Comparison of ENCODE assay signal across 29 mouse cellular contexts in the genomic region with DNA sequence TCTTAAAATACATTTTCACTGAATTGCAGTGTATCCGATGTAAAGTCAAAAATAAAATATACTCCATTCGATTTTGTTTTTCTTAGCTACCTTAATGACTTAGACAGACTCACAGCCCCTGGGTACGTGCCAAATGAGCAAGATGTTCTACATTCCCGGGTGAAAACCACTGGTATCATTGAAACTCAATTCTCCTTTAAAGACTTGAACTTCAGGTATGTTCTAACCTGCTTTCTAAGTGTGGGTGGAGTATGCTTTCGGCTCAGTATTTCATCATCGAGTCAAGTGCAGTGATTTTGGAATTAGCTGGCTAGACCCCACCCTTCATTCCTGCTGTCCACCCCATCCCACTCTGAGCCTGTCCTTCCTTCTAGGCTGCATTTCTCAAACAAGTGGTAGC. TPM values are rescaled to one million over a fixed set of nuclear protein-coding genes. Genes with fewer than 3 reads are reported as not detected.
DNase-seq lines count a peak whose midpoint lies in the region; ATAC-seq and TF ChIP-seq lines count a peak whose summit lies in the region.
"Had no signal": no experiment of that assay in that cellular context is flagged by ENCODE, and none has a peak within 500 bp of the region (broad histone marks: within the 10 kb centered on the region; RNA-seq: fewer than 3 reads in every experiment).

No protein-coding gene starts in this region.

- no peak overlapping the region for H3K27ac ChIP-seq in heart, embryonic 12.5 days (ENCODE audit: poor library complexity, severe bottlenecking)
- no peak overlapping the region for H3K27ac ChIP-seq in midbrain, embryonic 13.5 days
- H3K27ac ChIP-seq in midbrain, embryonic 15.5 days = no peak overlapping the region
- H3K27ac ChIP-seq: embryonic facial prominence, embryonic 15.5 days; hindbrain, embryonic 15.5 days; kidney, postnatal 0 days; liver, embryonic 12.5 days; midbrain, embryonic 12.5 days had no signal

- no peak for TF ChIP-seq POLR2A in lung, adult 2 months (IDR thresholded peaks at IDR 0.05; ENCODE audit: borderline replicate concordance, extremely low read depth, low read depth, low read length)

- no peak overlapping the region for H3K4me2 ChIP-seq in heart, embryonic 12.5 days
- no peak overlapping the region for H3K4me2 ChIP-seq in midbrain, embryonic 13.5 days (replicated peaks)
- no peak overlapping the region for H3K4me2 ChIP-seq in midbrain, embryonic 15.5 days
- H3K4me2 ChIP-seq: embryonic facial prominence, embryonic 15.5 days; hindbrain, embryonic 15.5 days; liver, embryonic 12.5 days; lung, embryonic 14.5 days; midbrain, embryonic 12.5 days had no signal

- H3K36me3 ChIP-seq in heart, embryonic 12.5 days = no peaks in the 10 kb centered on the region
- no peaks in the 10 kb centered on the region for H3K36me3 ChIP-seq in midbrain, embryonic 13.5 days
- H3K36me3 ChIP-seq in midbrain, embryonic 15.5 days (replicated peaks) = no peaks in the 10 kb centered on the region
- H3K36me3 ChIP-seq: embryonic facial prominence, embryonic 15.5 days; hindbrain, embryonic 15.5 days; liver, embryonic 12.5 days; midbrain, embryonic 12.5 days had no signal

- H3K9ac ChIP-seq in heart, embryonic 12.5 days = no peak overlapping the region
- H3K9ac ChIP-seq in midbrain, embryonic 13.5 days (replicated peaks) = no peak overlapping the region
- no peak overlapping the region for H3K9ac ChIP-seq in midbrain, embryonic 15.5 days
- H3K9ac ChIP-seq: embryonic facial prominence, embryonic 15.5 days; hindbrain, embryonic 15.5 days; liver, embryonic 12.5 days; lung, embryonic 14.5 days; midbrain, embryonic 12.5 days had no signal

- no peak for ATAC-seq in heart, embryonic 12.5 days (ENCODE audit: insufficient number of reproducible peaks, low FRiP score)
- ATAC-seq in midbrain, embryonic 13.5 days = no peak
- no peak for ATAC-seq in midbrain, embryonic 15.5 days (replicated peaks)
- ATAC-seq: forebrain, embryonic 14.5 days; liver, embryonic 12.5 days had no signal

- no peaks in the 10 kb centered on the region for H3K4me1 ChIP-seq in heart, embryonic 12.5 days (replicated peaks)
- H3K4me1 ChIP-seq in lung, adult 2 months (ENCODE audit: control insufficient read depth, insufficient read depth, low read length) = peaks cover 6% of the 10 kb centered on the region
- no peaks in the 10 kb centered on the region for H3K4me1 ChIP-seq in midbrain, embryonic 13.5 days (replicated peaks)
- no peaks in the 10 kb centered on the region for H3K4me1 ChIP-seq in midbrain, embryonic 15.5 days
- H3K4me1 ChIP-seq: embryonic facial prominence, embryonic 15.5 days; hindbrain, embryonic 15.5 days; liver, embryonic 12.5 days; midbrain, embryonic 12.5 days had no signal

- no peak overlapping the region for H3K4me3 ChIP-seq in heart, embryonic 12.5 days
- no peak overlapping the region for H3K4me3 ChIP-seq in lung, adult 2 months (replicated peaks; ENCODE audit: extremely low read depth, low read depth, low read length)
- no peak overlapping the region for H3K4me3 ChIP-seq in midbrain, embryonic 13.5 days (replicated peaks)
- no peak overlapping the region for H3K4me3 ChIP-seq in midbrain, embryonic 15.5 days
- H3K4me3 ChIP-seq: embryonic facial prominence, embryonic 15.5 days; hindbrain, embryonic 15.5 days; liver, embryonic 12.5 days; midbrain, embryonic 12.5 days had no signal

- no peaks in the 10 kb centered on the region for H3K9me3 ChIP-seq in heart, embryonic 12.5 days (replicated peaks)
- H3K9me3 ChIP-seq in midbrain, embryonic 13.5 days = no peaks in the 10 kb centered on the region
- no peaks in the 10 kb centered on the region for H3K9me3 ChIP-seq in midbrain, embryonic 15.5 days
- H3K9me3 ChIP-seq: embryonic facial prominence, embryonic 15.5 days; hindbrain, embryonic 15.5 days; liver, embryonic 12.5 days; midbrain, embryonic 12.5 days had no signal

- WGBS in heart, embryonic 12.5 days = 83% methylated on average over 6 of the region's 6 CpGs
- 58% methylated on average over 6 of the region's 6 CpGs for WGBS in lung, adult 2 months
- 89% methylated on average over 6 of the region's 6 CpGs for WGBS in midbrain, embryonic 13.5 days
- WGBS in midbrain, embryonic 15.5 days = 94% methylated on average over 6 of the region's 6 CpGs

- TF ChIP-seq CTCF in lung, adult 2 months (IDR thresholded peaks at IDR 0.05; ENCODE audit: insufficient read depth, low read length) = no peak

- DNase-seq in adrenal gland, postnatal 10 days = peak; percentile 12
- no peak for DNase-seq in adrenal gland, postnatal 4 days (ENCODE audit: low spot score in 2 of 2)
- peak; percentile 86 for DNase-seq in heart, adult 11 months
- peak; percentile 30 to 59 for DNase-seq in lung, adult 18-20 months
- DNase-seq in lung, adult 2 months = no peak
- DNase-seq: cerebellum, adult 2 months; cerebellum, postnatal 36 days; embryo, embryonic 11 days; gastrocnemius, postnatal 36 days; kidney, adult 2 months; layer of hippocampus, adult 9-11 months; lung, embryonic 14.5 days; right cerebral cortex, postnatal 25 days; spleen, adult 18-20 months had no signal

- no peaks in the 10 kb centered on the region for H3K27me3 ChIP-seq in heart, embryonic 12.5 days (replicated peaks)
- no peaks in the 10 kb centered on the region for H3K27me3 ChIP-seq in midbrain, embryonic 13.5 days
- H3K27me3 ChIP-seq in midbrain, embryonic 15.5 days (replicated peaks) = no peaks in the 10 kb centered on the region
- H3K27me3 ChIP-seq: embryonic facial prominence, embryonic 15.5 days; hindbrain, embryonic 15.5 days; liver, embryonic 12.5 days; midbrain, embryonic 12.5 days had no signal

RNA-seq across cellular contexts. Expression of a gene that starts 41.3 kb away (rescaled TPM):
- total RNA-seq in adrenal gland, postnatal 10 days (2021) = under 1 TPM; 0.27 to 0.36 TPM
- total RNA-seq in adrenal gland, postnatal 4 days (2021) = not detected
- polyA plus RNA-seq in heart, embryonic 12.5 days (2016; fragmentation: Nextera tagmentation; extraction: Ambion mirVana) = not detected in 2 replicates
- not detected in 2 replicates for polyA plus RNA-seq in lung, adult 2 months (2012; rRNA removed)
- polyA plus RNA-seq in midbrain, embryonic 13.5 days (2015; fragmentation: Nextera tagmentation; extraction: Ambion mirVana) = not detected in 2 replicates
- polyA plus RNA-seq in midbrain, embryonic 15.5 days (2015; fragmentation: Nextera tagmentation; extraction: Ambion mirVana) = not detected in 2 replicates
- total RNA-seq: gastrocnemius, postnatal 36 days; hematopoietic stem cell, adult 5-6 weeks; left cerebral cortex, adult 18-20 months; megakaryocyte, adult 5-6 weeks had no signal
- polyA plus RNA-seq: cerebellum, adult 2 months; embryonic facial prominence, embryonic 15.5 days; forebrain, embryonic 14.5 days; heart, embryonic 14.5 days; hindbrain, embryonic 15.5 days; intestine, embryonic 14.5 days; kidney, adult 2 months; kidney, postnatal 0 days; limb, embryonic 11.5 days; liver, embryonic 12.5 days; lung, embryonic 14.5 days had no signal

Comparison
In these comparisons a context has a peak if more than half of its experiments do, and no peak if none do; other contexts are left out.
1. DNase-seq: peak in adrenal gland, postnatal 10 days (single experiment), heart, adult 11 months (single experiment) and lung, adult 18-20 months (2 of 2); none in adrenal gland, postnatal 4 days (0 of 2) and lung, adult 2 months (single experiment).